Mouse (Mus musculus): ENCODE data around the gene Otop2.

Otop2 gene

DNA sequence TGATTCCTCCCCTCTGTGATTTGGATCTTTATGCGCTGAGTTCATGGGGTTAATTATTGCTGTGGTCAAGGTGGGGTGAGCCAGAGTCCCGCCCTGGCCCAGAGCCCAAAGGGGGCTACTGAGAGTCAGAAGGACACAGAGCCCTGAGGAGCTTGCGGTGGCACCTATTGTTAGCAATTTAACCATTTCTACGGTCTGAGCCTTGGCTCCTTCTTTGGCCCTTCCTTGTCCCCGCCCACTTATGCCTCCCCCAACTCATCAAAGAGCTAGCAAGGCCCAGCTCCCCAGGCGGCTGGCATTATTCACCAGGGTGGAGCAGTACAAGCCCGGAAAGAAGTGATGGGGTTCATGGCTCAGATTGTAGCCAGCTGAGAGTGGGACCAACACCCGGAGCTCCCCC lies at the start of gene Otop2:
Otop2 (plus strand) TSS at position 301 of the 400 bp plus-strand sequence.
- DNase-seq = no peak

DNA sequence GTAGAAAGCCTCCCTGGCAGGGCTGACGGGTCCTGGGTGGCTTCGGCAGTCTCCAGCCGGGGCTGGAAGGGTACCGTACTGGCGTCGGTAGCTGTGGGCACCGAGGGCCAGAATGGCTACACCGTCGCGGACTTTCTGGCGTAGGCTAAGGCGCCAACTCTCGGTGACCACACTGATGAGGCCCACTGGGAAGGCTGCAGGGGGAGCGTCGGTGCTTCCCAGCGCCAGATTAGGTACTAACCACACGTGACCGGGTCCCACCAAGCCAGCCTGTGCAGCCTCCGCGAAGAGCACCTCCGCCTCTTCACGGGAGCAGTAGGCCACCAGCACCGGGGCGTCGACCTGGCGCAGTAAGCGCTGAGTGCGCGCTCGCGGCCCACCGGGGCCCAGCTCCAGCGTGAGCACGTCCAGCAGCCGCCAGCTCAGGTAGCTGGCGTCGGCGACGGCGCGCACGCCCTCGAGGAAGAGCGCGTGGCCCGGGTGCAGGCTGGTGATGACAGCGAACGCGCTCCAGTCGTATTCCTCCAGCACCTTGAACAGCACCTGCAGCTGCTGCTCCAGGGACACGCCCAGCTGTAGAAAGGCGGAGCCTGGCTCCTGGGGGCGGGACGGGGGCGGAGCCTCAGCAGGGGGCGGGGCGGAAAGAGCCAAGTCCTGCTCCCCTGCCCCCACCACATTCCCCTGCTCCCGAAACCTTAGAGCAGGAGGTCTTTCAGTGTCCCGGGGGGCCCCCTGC lies 49.0 kb upstream of the Otop2 start:
- DNase-seq = no peak

DNA sequence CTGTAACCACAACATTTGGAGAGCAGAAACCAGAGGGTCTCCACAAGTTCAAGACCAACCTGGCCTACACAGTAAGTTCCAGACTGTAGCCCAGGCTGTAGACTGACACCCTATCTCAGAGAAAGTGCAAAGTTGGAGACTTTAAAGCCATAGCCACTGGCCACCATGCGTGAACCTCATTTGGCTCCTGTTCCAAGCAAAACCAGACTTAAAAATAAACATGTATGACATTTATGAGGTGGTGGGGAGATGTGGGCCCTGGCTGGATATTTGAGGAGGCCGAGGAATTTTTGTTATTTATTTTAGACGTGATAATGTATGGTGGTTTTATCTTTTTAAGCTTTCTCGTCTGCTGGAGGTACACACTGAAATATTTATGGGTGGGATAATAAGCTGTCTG lies 47.8 kb upstream of the Otop2 start:
- no peak for DNase-seq

DNA sequence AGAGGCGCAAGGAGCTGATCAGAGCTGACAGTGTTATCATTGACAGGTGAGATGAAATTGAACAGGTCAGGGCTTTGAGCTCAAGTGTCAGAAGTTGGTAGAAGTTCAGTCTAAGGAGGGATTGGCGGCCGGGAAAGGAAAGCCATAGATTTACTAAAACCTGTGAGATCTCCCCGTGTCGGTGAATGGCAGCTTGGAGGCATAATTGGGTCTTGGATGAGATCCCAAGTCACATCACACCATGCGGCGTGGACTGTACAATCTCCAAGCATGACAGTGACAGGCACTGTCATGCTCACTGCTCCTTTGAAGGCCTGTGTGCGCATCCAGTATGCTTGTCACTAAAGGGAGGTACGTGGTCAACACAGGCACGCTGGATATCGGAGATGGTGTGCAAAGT lies 44.0 kb upstream of the Otop2 start:
- DNase-seq = no peak

DNA sequence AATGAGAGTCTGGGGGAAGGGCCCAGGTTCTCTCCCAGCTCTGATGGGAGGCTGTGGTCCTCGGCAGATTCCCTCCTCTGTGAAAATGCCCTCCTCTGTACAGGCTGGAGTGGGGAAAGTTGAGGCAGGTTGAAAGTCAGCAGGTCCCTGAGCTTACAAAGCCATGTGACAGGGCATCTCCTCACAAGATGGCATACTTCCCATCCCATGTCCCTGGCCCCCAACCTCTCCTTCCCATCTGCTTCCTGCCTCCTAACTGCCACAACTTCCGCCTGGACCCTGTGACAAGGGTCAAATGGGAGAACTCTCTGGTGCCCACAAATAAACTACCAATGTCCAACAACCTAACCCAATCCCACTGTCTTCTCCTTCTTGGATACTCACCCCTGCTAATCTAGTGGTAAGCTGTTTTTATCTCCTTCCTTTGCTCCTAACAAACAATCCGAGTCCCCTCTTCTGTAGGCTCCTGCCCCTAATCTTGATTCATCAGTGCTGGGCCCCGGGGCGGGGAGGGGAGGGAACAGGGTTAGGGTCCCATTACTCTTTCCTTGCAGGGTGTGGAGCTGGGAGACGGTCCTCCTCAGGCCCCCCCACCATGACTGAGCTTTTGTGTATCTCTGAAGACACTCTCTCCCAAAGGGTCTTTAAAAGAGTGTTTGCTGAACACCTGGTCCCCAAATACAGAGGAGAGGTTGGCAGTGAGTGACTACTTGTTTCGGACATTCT lies 42.7 kb upstream of the Otop2 start:
- DNase-seq = no peak

DNA sequence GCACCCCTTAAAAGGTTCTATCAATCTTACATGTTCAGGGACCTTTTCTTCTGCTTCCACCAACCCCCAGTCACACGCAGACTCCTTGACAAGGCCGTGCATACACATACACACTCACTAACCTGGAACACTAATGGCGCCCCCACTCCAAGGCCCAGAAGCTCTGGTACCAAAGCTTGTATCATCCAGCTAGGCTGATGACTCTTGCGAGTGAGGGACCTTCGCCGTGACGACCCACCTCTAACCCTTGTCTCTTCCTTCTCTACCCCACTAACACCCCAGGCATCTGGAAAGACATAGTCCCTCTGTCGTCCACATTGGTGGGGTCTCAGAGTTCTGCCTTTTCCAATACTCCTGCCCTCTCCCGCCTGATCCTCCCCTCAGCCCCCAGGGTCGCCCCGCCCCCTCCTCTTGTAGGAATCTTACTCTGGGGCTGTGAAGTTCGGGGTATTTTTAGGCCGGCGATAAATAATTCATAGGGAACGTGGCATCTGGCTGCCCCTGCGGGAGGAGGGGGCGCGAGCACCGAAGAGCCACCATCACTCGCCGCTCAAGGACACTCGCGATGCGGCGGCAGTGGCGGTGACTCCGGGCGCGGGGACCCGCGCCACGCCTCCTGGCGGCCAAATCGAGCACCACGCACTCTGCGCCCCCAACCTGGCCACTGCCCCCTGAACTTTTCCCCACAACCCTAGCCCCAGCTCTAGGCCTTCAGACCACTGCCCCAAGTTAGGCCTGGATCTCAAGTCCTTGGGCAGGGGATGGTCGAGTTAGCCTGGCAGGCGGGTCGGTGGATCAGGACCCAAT lies 41.9 kb upstream of the Otop2 start:
- DNase-seq = peak; percentile 32

DNA sequence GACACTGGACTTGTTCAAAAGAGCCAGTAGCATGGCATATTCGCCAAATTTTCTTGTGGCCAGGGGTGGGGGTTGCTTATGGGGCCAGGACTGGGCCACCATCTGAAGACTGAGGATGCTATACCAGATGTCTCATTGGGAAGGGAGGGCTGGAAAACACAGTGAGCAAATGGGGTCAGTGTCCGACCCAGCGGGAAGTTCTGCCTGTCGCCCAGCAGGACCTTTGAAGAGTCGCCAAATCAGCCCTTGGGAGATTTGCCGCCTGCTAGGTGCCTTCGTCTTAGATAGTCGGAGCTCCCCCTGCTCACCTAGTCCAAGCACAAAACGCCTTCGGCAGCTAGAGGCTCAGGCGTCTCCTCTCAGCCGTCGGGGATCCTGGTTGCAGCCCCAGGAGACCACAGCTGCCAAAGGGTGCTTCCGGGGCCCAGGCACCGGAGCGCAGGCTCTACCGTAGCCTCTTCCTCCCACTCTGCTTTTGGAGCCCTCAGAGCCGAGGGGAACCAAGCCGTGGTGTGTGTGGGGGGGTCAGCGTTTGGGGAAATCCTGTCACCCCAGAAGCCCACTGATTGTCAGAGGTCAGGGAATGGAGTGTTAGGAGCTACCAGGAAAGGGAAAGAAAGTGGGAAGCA lies 41.1 kb upstream of the Otop2 start:
- no peak for DNase-seq

DNA sequence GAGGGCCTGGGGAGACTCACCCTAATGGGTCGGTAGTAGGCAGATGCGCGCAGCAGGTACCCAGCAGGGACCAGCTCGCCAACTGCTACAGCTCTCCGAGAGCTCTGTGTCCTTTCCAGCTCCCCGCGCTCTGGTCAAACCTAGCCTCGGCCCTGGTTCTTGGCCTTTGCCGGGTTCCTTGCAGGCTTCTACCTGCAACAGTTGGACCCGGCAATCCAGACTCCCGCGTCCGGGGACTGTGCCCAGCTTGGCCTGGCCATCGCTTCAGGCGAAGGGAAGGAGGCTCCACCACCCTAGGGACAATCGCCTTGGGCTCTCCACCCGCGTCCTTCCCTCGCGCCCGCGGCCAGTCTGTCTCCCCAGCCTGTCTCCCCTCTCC lies 40.6 kb upstream of the Otop2 start:
- no peak for DNase-seq

DNA sequence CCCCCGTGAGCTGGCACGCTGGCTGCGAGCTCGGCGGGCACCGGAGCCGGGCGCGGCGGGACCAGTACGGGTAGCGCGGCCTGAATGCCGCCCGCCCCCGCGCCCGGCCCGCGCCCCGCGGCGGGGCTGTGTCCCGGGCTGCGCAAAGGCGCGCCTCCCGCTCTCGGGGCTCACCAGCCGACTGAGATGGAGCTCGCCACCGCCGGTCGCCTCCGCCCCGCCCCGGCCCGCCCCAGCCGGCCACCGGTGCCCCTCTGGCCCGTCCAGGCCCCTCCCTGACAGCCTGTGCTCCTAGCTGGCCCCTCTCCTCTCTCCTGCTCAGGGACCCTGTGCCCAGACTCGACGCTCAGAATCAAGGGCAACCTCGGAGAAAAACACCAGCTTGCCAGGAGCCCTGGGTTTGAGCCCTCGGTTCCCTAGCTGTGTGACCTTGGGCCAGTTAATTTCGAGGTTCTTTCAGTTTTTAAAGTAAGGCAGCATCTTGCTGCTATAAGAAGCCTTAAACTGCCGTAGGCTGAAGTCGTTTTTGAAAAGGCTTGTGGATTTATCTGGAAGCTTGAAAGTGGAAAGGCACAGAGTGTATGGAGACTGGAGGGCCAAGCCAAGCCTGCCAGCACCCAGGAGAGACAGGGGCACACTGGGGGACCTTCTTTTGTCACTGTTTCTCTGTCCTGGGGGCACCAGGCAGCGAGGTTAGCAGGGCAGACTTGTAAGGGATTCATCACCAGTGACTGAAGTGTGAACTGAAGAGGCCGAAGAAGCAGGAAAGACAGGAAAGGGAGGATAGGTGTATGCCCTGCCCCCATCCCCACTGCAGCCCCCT lies 39.7 kb upstream of the Otop2 start, which contains the start of gene Grin2c:
Grin2c (minus strand) TSS at position 183 of the 823 bp plus-strand sequence.
- DNase-seq = no peak

DNA sequence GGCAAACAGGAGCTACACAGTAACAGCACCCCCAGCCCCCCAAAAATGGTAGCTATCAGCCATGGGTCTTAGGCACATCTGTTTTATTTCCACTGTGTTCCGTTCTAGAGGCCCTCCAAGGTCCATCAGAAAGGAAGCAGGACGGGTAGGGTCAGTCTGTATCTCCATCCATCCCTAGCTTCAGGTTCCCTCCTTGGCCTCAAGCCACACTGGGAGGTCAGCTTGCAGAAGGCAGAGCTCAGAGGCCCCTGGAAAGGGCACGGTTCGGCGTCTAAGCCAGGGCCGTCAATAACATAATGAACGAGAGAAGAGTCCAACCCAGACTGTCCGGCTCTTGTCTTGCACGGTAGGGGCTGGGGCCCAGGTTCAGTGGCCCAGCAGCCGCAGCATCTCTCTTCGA lies 39.0 kb upstream of the Otop2 start:
- no peak for DNase-seq

DNA sequence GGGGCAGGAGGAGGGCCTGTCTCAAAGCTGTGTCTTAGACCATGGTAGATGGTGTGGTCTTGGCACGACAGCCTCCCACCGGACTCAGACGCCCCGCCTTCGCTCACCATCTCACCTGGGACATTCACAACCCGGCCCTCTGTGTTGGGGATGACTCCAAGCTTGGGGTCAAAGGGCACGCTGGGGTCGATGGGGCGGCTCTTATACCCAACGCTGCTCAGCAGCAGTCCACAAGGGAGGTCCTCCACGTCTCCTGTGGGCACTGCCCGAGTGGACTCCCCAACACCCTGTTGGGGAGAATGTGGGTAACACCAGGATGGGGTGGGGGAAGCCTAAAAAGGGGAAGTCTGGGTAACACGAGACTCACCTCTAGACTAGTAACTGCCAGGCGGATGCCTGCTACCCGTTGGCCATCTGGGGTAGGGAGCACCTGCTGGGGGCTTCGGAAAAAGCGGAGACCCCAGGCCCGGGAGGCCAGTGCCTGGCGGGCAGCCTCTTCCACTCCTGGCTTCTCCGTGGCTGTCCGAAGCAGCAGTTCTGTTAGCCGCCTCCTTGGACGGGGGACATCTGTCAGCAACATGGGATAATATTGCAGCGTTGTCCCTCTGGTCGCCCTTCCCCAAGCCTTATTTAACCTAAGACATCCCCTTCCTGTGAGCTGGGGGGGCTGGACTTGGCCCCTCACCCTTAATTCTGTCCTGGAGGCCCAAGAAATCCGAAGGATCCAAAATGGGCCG lies 37.5 kb upstream of the Otop2 start:
- DNase-seq = no peak

DNA sequence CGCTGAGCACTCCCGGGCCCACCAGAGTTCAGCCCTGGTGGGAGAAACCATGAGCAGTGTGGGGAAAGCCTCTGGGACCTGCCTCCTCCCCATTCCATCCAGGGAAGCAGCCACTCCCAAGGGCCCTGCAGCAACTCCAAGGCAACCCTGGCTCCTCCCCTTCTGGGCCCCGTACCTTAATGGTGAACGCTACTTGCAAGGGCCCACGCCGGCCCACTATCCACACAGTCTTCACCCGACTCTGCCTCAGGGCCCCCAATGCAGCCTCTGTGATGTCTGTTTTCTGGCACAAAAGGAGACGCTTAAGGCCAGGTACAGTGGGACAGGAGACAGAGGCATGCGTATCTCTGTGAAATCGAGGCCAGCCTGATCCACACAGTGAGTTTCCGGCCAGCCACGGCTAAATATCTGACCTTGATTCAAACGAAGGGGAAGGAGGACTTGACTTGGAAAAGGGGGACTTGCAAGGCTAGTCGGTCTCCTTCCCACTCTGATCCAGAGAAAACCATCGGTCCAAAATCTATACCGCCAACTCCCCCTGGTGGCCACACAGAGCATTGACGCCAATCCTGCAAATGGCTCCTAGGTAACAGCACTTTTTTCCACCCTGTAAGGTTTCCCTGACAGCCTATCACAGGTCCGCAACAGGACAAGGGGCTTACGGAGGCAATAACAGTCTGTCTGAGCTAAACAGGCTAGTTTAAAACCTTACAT lies 36.7 kb upstream of the Otop2 start:
- peak; percentile 83 for DNase-seq

DNA sequence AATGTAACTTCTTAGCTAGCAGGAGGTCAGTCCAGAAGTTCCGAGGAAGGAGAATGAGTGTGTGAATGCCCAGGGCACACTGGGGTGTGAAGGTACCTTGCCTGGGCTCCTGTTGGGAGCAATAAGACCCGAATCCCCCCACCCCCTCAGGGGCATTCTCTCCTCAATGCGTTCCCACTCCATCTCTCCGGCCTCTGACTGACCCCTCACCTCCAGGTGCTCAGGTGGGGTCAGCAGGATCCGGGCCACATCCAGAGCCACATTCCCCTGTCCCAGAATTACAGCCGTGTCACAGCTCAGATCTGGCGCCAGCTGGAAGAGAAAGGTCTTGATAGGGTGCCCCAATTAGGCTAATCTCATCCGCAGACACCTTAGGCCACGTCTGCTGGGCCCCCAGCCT lies 35.9 kb upstream of the Otop2 start:
- no peak for DNase-seq

DNA sequence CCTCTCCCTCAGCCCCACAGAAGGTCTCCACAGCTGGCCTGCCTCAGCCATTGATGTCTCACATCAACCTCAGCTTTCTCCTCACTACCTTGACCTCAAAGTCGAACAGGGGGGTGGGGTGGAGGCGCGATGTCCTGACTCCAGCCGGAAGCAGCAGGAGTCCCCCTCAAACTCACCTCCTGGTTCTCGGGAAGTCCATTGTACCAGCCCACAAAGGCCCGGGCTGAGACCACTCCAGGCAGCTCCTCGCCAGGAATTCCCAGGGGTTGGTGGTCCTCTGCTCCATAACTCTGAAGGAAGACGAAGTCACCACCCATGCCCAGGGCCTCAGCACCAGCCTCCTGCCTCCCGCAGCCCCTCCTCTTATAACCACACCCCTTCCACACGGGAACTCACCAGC lies 35.5 kb upstream of the Otop2 start:
- DNase-seq = no peak

DNA sequence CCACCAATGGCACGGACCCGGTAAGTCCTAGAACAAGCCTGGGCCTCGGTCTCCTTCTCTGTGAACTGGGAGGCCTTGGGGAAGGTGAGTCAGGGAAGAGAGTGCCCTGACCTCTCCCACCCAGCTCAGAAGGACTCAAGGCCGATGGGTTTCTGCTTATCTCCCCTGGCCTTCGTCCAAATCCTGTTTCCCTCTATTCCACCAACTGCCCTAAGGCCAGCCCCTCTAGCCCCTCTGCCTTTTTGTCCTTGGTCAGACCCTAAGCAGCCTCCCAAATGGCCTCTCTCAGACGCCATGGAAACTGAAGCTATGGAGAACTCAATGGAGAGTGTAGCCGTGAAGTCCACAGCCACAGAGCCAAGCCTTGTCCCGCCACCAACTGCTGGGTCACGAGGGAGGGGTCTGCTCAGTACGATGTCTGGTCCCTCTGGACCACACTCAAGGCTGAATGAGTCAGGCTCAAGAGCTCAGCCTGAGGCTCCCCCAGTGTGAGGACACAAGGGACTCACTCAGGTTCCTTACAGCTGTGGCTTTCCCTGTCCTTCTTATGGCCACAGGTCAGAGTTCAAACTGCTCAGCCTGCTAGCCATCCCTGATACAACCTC lies 34.0 kb upstream of the Otop2 start:
- DNase-seq = no peak

DNA sequence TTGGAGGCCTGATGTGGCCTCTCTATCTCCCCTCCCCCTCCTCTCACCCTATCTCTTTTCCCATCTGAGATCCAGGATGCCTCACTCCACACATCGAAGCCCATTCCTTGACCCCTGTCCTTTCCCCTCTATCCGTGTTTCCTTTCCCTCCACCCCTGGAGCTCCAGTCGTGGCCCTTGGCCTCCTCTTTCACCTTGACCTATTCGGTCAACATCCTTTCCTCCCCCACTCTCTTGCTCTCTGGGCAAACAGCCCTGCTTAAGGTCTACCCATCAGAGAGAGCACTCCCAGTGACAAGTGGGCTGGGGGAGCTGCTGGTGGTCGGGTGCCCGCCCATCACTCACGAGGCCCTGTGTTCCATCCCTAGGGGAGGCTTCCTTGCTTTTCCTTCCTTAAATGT lies 33.2 kb upstream of the Otop2 start:
- no peak for DNase-seq

DNA sequence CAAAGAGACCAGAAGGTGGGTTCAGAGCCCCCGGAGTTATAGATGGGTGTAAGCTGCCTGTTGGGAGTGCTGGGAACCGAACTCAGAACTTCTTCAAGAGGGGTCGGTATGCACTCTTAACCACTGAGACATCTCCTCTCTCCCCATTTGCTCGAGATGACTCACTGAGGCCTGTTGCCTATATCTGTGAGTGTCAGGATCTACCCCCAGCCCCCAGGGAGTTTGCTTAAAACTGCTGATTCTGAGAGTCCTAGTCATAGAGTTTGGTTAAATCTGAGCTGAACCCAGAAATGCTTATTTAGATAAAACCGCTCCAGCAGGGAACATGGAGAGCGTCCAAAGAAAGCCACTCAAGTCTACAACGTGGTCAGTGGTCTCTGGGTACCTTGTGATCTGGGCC lies 32.8 kb upstream of the Otop2 start:
- DNase-seq = no peak

DNA sequence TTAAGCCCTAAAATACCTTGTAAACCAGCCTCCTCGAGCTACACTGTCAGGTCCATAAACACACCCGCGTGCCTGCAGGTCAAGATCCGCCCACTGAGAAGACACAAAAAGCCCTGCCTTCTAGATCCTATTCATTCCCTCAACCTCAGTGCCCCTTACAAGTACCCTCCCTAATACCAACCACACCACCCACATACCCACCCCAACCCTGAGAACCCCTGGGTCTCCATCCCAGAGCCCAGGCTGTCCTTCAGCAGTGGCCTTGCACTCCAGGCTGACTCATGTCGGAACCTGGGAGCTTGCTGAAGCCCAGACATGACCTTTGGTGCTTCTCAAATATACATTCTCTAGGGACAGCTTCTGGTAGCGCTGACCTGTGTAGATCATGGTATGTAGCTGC lies 32.2 kb upstream of the Otop2 start:
- no peak for DNase-seq

DNA sequence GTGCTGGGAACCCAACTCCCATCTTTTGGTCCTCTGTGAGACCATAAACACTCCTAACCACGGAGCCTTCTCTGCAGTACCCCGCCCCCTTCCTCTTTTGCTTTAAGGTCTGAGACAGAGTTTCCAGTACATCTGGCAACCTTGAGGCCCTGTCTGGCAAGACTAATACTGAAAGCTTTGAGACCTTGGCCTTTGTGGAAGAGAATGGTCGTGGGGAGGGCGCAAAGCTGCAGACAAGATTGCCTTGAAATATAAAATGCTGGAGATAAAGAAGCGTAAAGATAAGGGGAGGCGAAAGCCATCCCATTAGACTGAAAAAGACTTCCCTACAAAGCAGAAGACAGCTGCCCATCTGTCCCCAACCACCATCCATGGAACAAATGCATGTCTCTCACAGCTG lies 31.5 kb upstream of the Otop2 start:
- no peak for DNase-seq

DNA sequence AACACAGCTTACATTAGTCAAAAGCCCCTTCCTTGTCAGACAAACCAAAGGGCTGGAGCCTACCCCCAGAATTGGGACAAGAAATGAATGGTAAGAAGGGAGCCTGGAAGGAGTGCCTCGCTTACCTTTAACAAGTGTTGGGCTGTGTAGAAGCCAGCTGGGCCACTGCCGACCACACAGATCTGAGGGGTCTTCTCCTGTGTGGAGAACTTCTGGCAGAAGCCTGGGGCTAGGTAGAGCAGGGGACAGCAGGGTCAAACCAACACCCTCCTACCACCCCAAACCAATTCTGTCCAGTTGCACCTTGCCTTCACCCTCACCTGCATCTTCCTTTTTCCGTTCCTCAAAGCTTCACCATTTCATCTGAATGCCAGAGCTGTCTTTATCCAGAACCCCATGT lies 31.0 kb upstream of the Otop2 start:
- no peak for DNase-seq

Data from lung, postnatal 14 days (tissue).